Mouse (Mus musculus): ENCODE results near the gene Wfdc8. TPM values are rescaled to one million over a fixed set of nuclear protein-coding genes. Genes with fewer than 3 reads are reported as not detected.
A peak's percentile ranks its signal among the peaks of the same experiment; 100 is the strongest.

The Wfdc8 gene
- total and polyA plus RNA-seq, 3 experiments: not detected

DNA sequence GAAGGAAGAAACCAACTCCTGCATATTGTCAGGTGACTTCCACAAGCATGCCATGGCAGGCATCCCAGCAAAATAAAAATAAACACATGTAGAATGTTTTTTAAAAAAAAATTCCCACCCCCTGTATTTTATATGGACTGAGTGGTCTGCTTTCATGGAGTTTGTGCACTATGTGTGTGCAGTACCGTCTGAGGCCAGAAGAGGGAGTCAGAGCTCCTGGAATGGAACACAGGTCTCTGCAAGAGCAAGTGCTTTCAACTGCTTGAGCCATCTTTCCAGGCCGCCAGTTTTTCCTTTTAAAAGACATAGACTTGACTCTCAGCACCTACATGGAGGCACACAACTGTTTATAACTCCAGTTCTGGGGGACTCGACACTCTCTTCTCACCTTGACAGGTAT is 9.9 kb downstream of the Wfdc8 start:
- DNase-seq (ENCODE audit: low read depth, low spot score): peak; percentile 7
- H3K9ac ChIP-seq (ENCODE audit: control insufficient read depth, low read depth, low read length, poor library complexity, severe bottlenecking): no peak overlapping the region
- peaks cover 7 to 10% of the 10 kb centered on the region in 2 experiments for H3K27me3 ChIP-seq (ENCODE audit: control insufficient read depth in 1 of 2, insufficient read depth in 2 of 2, low read length in 2 of 2)
- H3K27ac ChIP-seq (ENCODE audit: control insufficient read depth, low read depth, low read length): no peak overlapping the region
- H3K4me1 ChIP-seq (ENCODE audit: control insufficient read depth in 1 of 2, insufficient read depth in 2 of 2, low read length in 2 of 2): no peaks in the 10 kb centered on the region
- H3K9me3 ChIP-seq (replicated peaks; ENCODE audit: insufficient read depth, low read length): no peaks in the 10 kb centered on the region
- H3K4me3 ChIP-seq (ENCODE audit: control insufficient read depth in 1 of 2, insufficient read depth in 1 of 2, low read depth in 2 of 2, low read length in 2 of 2): no peak overlapping the region
- H3K79me2 ChIP-seq (ENCODE audit: control insufficient read depth, insufficient read depth, low read length, poor library complexity): no peaks in the 10 kb centered on the region
- H3K36me3 ChIP-seq (ENCODE audit: control insufficient read depth in 1 of 2, insufficient read depth in 2 of 2, low read length in 2 of 2): no peaks in the 10 kb centered on the region
- TF ChIP-seq CTCF (IDR thresholded peaks at IDR 0.05 in 2 of 3, conservative IDR thresholded peaks at IDR 0.05 in 1 of 3; ENCODE audit: control insufficient read depth in 1 of 3, insufficient read depth in 1 of 3, low read depth in 2 of 3, low read length in 3 of 3, poor library complexity in 1 of 3, severe bottlenecking in 1 of 3) (peak; percentile 30 to 46 (median 31); a peak in 5 of 6 replicates), ZC3H11A (IDR thresholded peaks at IDR 0.05; ENCODE audit: low read depth, low read length) (peak; percentile 16), MAFK (IDR thresholded peaks at IDR 0.05; ENCODE audit: borderline replicate concordance, low read depth, low read length) (no peak), SMC3 (IDR thresholded peaks at IDR 0.05; ENCODE audit: low read depth, low read length) (peak; percentile 30), ZMIZ1 (IDR thresholded peaks at IDR 0.05; ENCODE audit: low read depth, low read length) (no peak), RAD21 (IDR thresholded peaks at IDR 0.05; ENCODE audit: low read depth, low read length) (peak; percentile 47), KAT2A (conservative IDR thresholded peaks at IDR 0.05; ENCODE audit: low read depth, low read length) (no peak)

DNA sequence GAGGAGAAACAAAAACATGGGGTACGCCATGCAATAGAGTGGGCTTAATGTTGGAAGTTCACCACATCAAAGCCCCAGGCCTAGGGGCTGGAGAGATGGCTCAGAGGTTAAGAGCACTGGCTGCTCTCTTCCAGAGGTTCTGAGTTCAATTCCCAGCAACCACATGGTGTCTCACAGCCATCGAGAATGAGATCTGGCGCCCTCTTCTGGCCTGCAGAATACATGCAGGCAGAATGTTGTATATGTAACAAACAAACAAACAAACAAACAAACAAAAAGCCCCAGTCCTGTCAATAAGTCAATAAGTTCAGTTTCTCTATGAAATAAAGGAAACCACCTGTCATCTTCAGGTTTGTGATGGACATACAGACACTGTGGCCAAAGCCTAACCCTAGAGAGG is 13.2 kb downstream of the Wfdc8 start:
- H3K79me2 ChIP-seq (ENCODE audit: control insufficient read depth, insufficient read depth, low read length, poor library complexity): no peaks in the 10 kb centered on the region
- no peaks in the 10 kb centered on the region for H3K9me3 ChIP-seq (replicated peaks; ENCODE audit: insufficient read depth, low read length)
- no peak overlapping the region for H3K9ac ChIP-seq (ENCODE audit: control insufficient read depth, low read depth, low read length, poor library complexity, severe bottlenecking)
- no peak overlapping the region for H3K4me3 ChIP-seq (ENCODE audit: control insufficient read depth in 1 of 2, insufficient read depth in 1 of 2, low read depth in 2 of 2, low read length in 2 of 2)
- H3K4me1 ChIP-seq (ENCODE audit: control insufficient read depth in 1 of 2, insufficient read depth in 2 of 2, low read length in 2 of 2): no peaks in the 10 kb centered on the region
- no peak overlapping the region for H3K27ac ChIP-seq (ENCODE audit: control insufficient read depth, low read depth, low read length)
- H3K36me3 ChIP-seq (ENCODE audit: control insufficient read depth in 1 of 2, insufficient read depth in 2 of 2, low read length in 2 of 2): no peaks in the 10 kb centered on the region
- TF ChIP-seq EP300 (IDR thresholded peaks at IDR 0.05; ENCODE audit: low read depth in 1 of 2, low read length in 2 of 2) (no peak), TBP (IDR thresholded peaks at IDR 0.05; ENCODE audit: low read depth, low read length) (no peak), ETS1 (IDR thresholded peaks at IDR 0.05; ENCODE audit: low read depth, low read length) (no peak), POLR2A (IDR thresholded peaks at IDR 0.05; ENCODE audit: control insufficient read depth in 1 of 2, insufficient read depth in 1 of 2, low read depth in 1 of 2, low read length in 2 of 2, poor library complexity in 1 of 2) (no peak), RCOR1 (IDR thresholded peaks at IDR 0.05; ENCODE audit: low read depth, low read length) (no peak), HCFC1 (IDR thresholded peaks at IDR 0.05; ENCODE audit: low read depth, low read length) (no peak), MYB (IDR thresholded peaks at IDR 0.05; ENCODE audit: low read depth, low read length) (no peak), CTCF (IDR thresholded peaks at IDR 0.05 in 2 of 3, conservative IDR thresholded peaks at IDR 0.05 in 1 of 3; ENCODE audit: control insufficient read depth in 1 of 3, insufficient read depth in 1 of 3, low read depth in 2 of 3, low read length in 3 of 3, poor library complexity in 1 of 3, severe bottlenecking in 1 of 3) (peak; percentile 55 to 57 (median 56)), SMC3 (IDR thresholded peaks at IDR 0.05; ENCODE audit: low read depth, low read length) (peak; percentile 50), ZC3H11A (IDR thresholded peaks at IDR 0.05; ENCODE audit: low read depth, low read length) (peak; percentile 34), RAD21 (IDR thresholded peaks at IDR 0.05; ENCODE audit: low read depth, low read length) (peak; percentile 25), MXI1 (IDR thresholded peaks at IDR 0.05; ENCODE audit: low read depth, low read length) (no peak), NRF1 (IDR thresholded peaks at IDR 0.05; ENCODE audit: insufficient read depth, low read depth, low read length, poor library complexity, severe bottlenecking) (no peak), MYC (IDR thresholded peaks at IDR 0.05; ENCODE audit: low read depth, low read length) (0 out of 2 replicates have a peak, but pooled peaks have one; percentile 20), MAZ (IDR thresholded peaks at IDR 0.05; ENCODE audit: low read depth, low read length) (no peak), SIN3A (IDR thresholded peaks at IDR 0.05; ENCODE audit: low read length) (no peak)
- DNase-seq (ENCODE audit: low read depth, low spot score): peak; percentile 10
- peaks cover 0 to 4% of the 10 kb centered on the region in 2 experiments; a peak in 2 of 4 replicates for H3K27me3 ChIP-seq (ENCODE audit: control insufficient read depth in 1 of 2, insufficient read depth in 2 of 2, low read length in 2 of 2)

All from MEL (cell line).